Mouse (Mus musculus) bone marrow, adult 2 months (tissue): ENCODE data around the gene Kcmf1.

ENCODE experiments used
- CTCF ChIP-seq: fragments of 200-500 bp; IDR thresholded peaks from 2 replicates; pipeline ENCODE4 v1.5.1; 2011; ENCODE audit warnings: low read length, control low read depth; ENCODE audit not compliant: control insufficient read depth, insufficient read depth
- POLR2A ChIP-seq: fragments of 200-500 bp; IDR thresholded peaks from 2 replicates; pipeline ENCODE4 v1.6.1; 2011; ENCODE audit warnings: low read depth, mild to moderate bottlenecking, control low read depth, low read length, borderline replicate concordance; ENCODE audit not compliant: control insufficient read depth

DNA sequence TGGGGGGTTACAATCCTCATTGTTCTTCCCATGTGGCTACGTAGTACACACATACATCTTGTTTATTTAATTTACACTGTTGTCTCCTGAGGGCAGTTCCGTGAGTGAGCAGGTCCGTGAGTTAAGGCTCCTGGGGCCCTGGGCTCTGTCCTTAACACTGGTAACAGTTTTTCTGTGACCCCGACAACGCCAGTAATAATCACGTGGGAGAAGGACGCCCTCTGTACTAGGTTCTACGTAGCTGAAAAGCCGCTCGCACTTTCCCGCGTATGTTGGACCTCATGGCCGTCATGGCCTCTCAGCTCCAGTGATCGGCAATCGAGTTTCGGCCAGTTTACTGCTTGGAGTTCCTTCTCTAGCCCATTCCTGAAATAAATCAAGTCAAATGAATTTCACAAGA lies 104.3 kb downstream of the Kcmf1 start:
- no peak for TF ChIP-seq CTCF
- TF ChIP-seq POLR2A = no peak
